Mouse (Mus musculus) layer of hippocampus, postnatal 10 days (tissue): ENCODE measurements around the gene Thap12. TPM values are rescaled to one million over a fixed set of nuclear protein-coding genes. Genes with fewer than 3 reads are reported as not detected.
A peak's percentile ranks its signal among the peaks of the same experiment; 100 is the strongest.

Experiments
- DNase-seq, 2 experiments: peaks; one replicate each; pipeline ENCODE4 v3.0.0; 2021; ENCODE audit warnings: low spot score in 2 of 2
- total RNA-seq, 2 experiments: library from RNA; stranded (reverse); gene quantifications; 2 replicates each; pipeline ENCODE4 v1.2.3; 2021

Gene Thap12
- total RNA-seq, 2 experiments from 2014 or later = 78.8 to 81.9 TPM

DNA sequence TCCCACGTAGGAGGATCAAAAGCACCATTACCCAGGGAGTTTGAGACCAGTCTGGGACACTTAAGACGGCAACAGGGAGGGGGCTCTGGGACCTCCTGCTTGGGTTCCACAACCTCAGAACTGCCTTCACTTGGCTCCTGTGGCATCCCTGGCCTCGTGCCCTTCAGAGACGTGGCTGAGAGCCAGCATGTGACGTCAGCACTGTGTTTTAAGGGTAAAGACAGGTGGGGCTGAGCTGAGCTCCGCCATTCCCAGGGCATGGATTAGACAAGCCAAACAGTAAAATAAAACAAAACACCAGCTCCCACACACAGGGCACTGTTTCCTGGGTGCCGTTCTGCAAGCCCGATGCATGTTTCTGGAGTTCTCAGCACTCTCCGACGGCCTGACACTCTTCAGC, 47.5 kb downstream of the Thap12 start:
- DNase-seq = no peak

DNA sequence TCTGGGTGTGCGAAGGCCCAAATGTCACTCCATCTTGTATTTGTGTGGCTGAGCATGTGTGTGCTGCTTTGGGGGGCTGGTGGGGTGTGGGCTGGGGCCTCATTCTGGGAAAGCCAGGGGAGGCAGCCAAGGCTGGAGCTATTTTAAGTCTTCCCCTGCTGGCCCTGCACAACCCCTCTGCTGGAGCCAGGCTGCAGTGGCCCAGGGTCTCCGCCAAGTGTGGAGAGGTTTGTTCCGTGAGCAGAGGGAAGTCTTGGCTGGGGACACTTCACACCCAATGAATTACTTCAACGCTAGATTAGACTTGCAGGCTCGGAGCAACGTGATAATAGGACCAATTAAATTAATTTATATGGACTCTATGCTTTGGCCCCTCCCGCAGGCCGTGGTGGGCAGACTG, 49.8 kb downstream of the Thap12 start:
- DNase-seq = peak; percentile 29 to 41

DNA sequence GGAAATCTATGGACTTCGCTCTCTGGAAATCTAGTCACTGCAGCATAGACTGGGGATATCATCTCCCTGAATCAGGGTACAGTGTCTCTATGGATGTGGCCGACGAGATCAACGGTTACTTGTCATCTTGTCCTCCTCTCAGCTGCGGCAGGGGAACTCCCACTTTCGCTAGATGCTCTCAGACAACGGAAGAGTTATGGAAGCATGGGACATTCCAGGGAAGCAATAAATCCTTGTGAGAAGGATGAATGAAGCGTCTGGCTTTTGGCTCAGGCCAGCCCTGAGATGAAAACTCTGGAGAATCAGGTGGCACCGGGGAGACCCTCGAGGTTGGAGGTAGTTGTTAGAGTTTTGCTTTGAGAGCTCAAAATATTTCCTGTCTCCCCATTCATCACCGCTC, 53.1 kb downstream of the Thap12 start:
- DNase-seq = no peak

DNA sequence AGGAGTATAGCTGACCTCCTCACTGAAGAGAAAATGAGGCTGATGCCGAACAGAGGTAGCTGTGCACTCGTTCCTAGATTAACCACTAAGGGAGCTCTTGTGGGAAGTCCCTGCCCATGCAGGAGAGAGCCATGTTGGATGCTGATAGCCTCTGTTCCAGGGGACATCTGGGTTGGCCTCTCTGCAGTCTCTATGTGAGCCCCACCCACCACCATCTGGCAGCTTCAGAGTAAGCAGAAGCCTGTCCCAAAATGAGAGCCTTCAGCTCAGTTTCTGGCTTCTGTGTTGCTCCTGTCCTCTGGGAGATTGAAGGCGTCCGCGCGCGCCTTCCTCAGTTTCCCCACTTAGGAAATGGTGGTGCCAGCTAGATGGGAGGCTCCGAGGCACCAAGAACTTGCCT, 53.7 kb downstream of the Thap12 start:
- no peak for DNase-seq

DNA sequence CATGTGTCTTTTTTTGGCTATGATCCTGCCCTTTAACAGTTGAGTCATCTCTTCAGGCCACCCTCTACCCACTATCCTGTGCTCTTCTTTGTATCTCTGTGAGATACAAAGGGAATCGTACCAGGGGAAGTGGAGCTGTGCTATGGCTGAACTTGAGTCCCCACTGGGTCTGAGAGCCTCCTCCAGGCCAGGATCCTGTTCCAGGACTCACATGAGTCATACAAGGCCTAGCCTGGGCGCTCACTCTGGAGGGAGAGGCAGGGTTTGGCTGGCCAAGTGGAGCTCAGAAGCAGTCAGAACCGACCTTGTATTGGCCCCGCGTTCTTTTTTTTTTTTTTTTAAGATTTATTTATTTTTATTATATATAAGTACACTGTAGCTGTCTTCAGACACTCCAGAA, 57.2 kb downstream of the Thap12 start:
- no peak for DNase-seq

DNA sequence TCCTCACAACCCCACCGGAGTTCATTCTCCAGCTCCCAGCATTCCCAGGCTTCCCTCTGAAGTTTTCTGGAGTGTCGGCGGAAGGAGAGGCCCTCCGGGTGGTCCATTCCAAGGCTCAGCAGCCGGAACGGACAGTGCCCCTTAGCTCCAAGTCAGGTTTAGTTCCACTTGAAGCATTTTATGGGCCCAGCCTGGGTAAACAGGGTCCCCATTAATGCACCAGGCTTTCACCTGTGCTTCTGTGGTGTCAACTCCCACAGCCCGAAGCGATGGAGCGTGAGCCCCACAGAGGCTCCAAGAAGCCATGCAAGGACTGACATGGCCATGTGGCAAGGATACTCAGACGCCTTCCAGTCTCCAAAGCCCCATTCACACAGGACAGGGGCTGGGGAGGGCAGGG, 61.0 kb downstream of the Thap12 start:
- DNase-seq = no peak

DNA sequence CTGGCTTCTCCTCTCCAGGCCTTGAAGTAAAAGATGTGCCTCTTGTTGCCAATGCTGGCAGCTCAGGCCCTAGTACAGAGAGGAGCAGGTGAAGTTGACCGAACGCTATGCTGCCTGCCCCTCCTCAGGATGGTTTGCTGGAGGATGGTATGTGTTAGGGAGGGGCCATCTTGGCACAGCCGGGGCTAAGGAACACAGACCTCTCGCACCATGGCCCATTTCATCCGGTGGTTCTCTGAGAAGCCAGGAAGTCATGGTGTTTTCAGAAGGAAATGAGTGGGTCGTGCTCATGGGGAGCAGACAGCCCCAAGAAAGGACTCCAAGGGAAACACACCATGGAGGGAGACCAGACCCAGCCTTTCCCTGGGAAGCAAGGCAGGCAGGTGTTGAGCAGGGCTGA, 64.4 kb downstream of the Thap12 start:
- no peak for DNase-seq

Other genes starting within 250 kb of the Thap12 start
- gene Lrrc32, start 213.8 kb upstream of the Thap12 start, total RNA-seq = 1 to 10 TPM; 3.1 to 3.5 TPM
- 10 to 100 TPM; 47.8 to 55.5 TPM for gene Emsy, start 46.3 kb upstream of the Thap12 start, total RNA-seq
- gene Wnt11, start 132.0 kb downstream of the Thap12 start, total RNA-seq = 1 to 10 TPM; 3.2 TPM